Mouse (Mus musculus) cerebellum, postnatal 4 days (tissue): ENCODE measurements around the gene Ric3.
"Not testable (repeated sequence)": the region's sequence is repeated elsewhere in the genome, so short reads cannot be mapped to it uniquely, and the experiment has no call there.

Experiments
- DNase-seq, 2 experiments: peaks; one replicate each; pipeline ENCODE4 v3.0.0; 2022; ENCODE audit warnings: low spot score in 2 of 2, mixed read lengths in 1 of 2

Ric3 gene

DNA sequence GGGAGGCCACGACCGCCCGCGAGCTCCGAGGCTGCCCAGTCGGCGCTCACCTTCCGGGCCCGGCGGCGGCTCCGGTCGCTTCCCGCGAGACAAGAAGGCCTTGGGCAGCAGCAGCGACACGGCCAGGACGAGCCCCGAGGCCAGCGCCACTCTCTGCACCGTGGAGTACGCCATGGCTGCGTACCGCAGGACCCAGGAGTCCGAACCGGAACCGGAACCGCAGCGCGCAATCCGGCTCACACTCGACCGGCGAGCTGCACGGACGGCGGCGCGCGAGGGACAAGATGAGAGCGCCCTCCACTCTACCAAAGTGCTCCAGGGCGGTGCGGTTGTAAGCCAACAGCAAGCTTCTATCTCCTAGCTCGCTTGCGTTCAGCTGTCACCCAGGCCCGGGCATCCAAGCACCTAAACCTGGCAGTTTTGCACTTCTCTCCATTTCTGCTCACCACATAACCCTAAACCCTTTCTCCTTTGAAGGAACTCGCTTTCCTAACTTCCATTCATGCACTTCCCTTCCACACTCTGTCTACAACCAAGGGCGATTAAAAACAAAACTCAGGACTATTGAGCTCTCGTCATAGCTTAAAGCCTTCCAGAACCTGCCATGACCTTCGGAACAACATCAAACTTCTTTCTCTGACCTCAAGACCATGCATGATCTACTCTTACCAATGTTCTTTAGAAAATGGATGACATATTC lies at the start of gene Ric3:
Gene Ric3, minus strand, starts transcription at position 219 of the 700 bp plus-strand sequence.
- DNase-seq, result peak; percentile 78 to 82

DNA sequence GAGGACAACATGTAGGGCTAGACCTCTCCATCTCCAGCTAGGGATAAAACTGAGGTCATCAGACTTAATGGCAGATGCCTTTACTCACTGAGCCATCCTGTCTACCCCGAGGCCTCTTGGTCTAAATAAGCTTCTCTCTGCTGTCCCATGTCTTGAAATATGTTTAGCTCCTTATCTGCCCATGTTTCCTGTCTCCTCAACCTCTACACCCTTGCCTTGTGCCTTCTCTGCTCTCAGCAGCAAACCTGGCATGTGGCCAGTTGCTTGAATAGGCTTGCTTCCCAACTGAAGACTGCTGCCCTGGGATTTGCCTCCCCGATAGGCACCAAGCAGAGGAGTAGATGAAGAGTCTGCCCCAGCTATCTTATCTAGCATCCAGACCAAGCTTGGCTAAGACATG lies 48.4 kb upstream of the Ric3 start:
- DNase-seq, result no peak

DNA sequence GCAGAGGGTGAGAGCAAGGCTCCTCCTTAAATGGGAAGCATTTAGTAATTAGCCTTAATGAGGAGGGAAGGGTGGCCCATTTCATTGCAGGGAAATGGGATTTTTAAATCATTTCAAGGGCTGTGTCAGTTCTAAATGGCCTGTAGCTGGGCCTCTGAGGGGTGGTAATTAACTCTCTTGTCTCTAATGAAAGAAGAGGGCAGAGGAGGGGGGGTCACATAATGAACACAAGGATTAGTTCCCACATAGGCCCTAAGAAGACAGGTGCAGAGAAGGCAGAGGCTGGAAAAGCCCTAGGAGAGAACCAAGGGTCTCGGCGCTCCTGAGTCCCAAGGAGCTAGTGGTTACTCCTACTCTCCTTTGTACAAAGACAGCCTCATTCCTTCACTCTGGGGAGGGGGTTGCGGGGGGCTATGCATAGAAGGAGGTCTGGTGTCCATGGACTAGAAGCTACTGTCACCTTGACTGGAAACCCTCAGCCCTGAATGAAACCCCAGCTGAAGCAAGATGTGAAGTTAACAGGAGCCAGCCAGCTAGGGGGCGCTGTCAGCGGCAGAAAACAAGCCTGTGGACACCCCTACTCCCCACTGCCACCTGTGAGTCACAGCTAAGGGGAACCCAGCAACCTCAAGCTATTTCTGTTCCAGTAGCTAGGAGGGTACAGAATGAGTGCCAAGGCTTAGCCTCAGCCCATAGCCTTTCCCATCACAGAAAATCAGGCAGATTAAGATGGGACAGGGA lies 47.0 kb upstream of the Ric3 start:
- no peak for DNase-seq

DNA sequence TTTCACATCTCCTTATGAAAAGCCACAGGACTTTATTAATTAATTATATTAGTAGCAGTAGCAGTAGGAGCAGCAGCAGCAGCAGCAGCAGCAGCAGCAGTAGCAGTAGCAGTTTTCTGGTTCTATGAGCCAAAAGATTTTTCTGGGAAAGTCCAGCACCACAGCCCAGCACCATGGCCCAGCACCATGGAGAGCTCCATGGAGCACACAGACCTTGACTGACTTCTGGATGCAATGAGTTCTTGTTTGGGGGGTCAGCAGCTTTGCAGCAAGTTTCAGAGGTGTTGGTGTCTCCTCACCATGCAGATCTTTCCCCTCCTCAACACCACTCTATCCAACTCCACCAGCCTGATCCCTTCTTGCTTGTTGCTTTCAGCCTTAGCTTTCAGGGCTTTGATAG lies 46.3 kb upstream of the Ric3 start:
- DNase-seq, result no peak

DNA sequence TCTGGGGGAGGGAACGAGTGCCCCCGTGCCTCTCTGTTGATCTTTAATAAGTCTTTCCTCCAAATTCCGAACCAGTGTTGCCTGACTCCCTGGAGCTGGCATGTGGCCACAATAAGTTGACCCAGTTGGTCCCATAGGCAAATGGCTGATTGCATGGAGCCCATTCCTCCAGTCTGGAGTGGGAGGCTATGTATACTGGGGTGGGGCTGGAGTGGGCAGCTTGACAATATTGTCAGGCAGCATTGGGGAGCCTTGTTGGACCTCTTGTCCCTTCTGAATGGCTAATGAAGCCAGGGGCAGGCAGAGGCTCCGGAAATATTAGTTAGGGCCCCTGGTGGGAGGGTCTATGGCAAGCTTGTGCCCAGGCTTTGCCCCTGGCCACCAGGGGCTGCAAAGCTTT lies 32.8 kb upstream of the Ric3 start:
- no peak for DNase-seq

DNA sequence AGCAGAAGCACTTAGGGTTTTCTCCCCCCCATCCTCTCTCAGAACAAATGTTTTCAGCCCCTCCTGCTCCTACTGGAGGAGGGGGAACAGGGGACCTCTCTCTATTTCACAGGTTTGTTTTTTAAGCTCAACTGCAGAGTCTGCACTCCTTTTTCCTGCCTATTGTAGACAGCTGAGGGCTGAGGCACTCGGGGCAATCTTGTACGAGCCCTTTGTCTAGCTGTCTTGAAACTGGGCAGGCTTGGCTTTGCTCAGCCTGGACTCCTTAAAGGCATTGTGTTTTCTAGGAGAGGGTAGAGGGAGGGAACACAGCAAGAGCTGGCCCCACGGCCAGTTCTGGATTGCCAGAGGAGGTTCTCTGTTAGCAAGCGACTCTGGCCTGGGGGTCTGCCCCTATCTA lies 32.4 kb upstream of the Ric3 start:
- DNase-seq, result not testable (repeated sequence)

DNA sequence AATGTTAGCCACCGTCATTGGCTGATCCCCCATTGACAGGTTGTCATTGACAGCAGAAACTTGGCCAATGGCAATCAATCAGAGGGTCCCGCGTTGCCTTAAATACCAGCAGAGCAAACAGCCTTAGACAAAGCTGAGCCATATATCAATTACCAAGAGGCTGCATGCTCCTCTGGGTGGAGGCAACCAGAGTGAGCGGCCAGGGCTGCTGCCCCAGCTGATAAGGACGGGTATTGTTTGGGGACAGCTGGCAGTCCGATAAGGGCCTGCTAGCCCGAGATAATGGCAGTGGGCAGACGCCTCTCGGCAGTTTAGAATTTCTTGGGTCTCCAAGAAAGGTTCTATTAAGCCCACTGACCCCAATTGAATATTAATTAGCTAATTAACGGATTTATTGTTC lies 31.8 kb upstream of the Ric3 start:
- no peak for DNase-seq

DNA sequence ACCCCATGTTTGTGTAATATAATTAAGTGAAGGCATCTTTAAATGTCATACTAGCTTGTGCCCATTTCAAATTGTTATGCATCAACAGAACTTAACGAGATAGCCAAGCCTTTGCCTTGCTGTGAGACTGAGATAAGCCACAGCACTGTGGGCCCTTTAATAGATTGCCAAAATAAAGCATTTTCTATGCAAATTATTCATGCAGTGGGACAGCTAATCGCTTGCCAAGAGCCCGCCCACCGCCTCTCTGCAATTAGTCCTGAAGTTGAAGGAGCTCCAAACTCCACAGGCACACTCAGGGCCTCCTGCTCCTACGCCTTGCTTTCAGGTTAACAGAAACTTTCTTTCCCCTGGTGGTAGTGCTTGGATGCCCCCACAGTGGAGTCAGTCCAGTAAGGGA lies 27.9 kb upstream of the Ric3 start:
- peak in 1 of 2 experiments; percentile 11 for DNase-seq

DNA sequence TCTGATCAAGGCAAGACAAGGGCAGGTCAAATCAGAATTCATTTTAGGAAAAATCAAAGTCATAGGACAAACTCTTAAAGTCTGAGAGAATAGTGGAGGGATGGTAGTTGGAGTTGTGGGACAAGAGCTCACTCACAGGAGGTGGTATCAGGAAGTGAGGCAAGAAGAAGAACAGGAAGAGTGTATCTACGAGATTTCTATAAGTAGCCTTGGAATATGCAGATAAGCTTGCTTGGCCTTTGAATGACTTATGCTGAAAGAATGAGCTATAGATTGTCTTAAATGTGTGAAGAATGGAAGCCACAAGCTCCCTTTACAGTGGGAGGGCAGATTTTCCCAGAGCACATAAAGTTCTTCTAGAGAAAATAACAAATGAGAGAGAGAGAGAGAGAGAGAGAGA lies 21.8 kb upstream of the Ric3 start:
- DNase-seq, result no peak

DNA sequence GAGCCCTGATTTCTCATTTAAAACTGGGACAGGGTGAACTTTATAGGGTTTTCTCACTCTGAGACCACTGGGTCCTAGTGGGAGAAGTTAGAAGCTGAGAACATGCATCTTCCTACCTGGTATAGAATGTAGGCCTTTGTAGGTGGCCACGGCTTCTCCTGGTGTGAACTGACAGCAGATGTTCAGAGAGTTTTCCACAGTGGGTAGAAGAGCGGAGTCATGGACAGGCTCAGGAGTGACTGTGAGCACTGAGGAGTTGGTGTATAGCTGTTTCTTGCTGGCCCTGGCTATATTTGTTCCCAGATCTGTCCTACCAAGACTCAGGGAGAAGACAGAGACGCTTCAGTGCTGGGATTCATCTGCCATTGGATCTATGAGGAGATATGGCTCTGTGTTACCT lies 18.0 kb upstream of the Ric3 start:
- DNase-seq, result no peak

DNA sequence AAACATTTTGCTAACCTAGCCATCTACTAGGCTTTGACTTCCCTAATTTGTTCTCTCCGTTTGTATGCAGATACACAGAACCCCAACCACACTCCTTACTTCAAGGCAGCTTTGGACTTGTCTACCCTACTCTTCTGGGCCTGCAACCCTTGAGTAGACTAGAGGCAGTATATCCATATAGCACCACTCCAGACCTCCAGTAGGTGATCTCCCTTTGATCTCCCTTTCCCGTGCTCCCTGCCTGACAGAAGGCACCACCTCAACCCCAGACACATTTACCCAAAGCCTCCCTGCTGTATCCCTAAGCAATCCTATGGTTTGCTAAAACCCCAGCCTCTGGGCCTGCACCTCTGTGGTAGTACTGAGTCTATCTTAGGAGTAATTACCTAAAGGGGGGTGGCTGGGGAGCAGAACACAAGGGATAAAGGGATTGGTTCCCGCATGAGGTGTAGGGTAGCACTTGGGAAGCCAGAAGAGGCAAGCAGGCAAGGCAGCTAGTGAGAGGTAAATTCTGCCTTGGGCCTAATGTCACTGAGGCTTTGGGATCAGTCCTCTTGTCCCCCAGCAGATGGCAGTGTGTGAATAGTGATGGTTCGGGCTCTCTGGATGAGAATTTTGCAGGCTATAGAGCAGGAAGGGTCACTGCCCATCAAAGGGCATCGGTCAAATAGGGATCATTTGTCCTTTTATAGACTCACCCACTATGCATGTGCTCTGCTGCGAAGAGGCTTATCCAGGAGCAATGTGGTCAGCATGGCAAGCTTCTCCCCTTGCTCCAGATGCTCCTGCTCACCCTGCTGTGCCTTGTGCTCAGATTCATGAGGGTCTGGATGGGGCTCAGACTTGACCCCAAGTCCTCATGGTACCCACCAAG lies 15.3 kb upstream of the Ric3 start:
- DNase-seq, result peak in 1 of 2 experiments; percentile 56

DNA sequence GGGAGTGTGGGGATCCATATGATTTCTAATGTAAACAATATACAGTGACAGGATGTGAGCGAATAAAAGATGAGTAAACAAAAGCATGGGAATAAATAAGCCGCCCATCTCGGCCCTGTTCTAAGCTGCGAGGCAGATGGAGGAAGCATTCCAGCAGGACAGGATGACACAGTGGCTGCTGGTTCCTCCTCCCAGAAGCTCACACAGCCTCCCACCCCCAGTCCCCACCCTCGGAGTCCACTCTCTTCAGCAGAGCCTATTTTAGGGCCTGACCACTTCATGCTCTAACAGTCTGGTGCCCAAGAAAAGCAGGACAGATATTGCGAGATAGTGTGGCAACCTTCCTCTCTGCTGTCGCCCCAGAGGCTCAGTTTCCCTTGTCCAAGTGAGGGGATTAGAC lies 14.1 kb upstream of the Ric3 start:
- DNase-seq, result no peak

DNA sequence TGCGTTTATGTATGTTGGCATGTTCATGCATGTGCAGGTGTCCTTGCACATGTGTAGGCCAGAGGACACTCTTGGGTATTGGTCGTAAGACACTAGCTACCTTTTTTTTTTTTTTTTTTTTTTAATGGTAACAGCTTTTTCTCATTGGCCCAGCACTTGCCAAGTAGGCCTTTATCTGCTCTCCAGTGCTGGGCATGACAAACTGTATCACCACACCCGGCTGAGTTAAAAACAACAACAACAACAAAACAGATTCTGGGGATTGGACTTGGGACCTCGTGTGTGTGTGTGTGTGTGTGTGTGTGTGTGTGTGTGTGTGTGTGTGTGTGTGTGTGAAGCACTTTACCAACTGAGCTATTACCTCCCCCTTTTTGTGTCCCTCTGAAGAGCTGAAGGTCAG lies 13.5 kb upstream of the Ric3 start:
- DNase-seq, result no peak

DNA sequence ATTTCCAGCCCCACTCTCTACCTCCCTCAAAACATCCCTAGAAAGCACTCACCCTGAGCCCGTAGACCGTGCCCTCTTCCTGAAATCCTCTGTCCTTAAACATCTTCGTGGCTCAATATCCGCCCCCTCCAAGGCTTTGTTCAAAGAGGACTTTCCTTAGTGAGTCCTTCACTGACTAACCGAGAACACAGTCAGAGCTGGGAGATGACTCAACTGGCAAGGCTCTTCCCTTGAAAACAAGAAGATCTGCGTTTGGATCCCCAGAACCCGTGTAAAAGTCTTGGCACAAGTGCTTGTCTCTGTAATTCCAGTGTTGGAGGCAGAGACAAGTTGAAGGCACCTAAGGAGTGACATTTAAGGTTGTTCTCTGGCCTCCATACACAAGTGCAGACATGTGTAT lies 11.2 kb upstream of the Ric3 start:
- DNase-seq, result no peak

DNA sequence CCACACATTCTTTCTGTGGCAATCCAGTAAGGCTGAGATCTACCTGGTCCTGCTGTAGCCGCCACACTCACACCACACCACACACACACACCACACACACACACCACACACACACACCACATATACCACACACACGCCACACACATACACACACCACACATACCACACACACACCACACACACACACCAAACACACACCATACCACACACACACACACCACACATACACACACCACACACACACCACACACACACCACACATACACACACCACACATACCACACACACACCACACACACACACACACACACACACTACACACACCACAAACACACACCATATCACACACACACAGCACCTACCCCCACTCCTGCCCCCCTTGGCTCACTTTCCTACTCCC lies 8.2 kb upstream of the Ric3 start:
- not testable (repeated sequence) for DNase-seq

DNA sequence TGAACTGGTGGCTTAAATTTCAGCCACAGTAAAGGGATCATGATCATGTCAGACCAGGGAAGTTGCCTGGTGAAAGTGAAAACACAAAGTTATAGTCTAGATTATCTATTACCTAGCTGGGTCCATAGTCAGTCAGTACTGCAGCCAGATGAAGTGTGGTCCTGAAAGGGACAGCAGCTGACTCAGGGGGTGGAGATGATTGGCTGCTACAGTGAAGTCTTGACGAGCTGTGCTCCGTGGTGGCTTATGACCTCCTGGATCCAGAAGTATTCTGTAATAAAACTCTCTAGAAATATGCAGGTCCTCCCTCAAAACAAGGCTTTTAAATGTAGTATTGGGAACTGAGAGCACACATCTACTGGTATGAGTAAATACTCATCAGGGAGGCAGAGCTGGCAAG lies 3.8 kb upstream of the Ric3 start:
- DNase-seq, result no peak

DNA sequence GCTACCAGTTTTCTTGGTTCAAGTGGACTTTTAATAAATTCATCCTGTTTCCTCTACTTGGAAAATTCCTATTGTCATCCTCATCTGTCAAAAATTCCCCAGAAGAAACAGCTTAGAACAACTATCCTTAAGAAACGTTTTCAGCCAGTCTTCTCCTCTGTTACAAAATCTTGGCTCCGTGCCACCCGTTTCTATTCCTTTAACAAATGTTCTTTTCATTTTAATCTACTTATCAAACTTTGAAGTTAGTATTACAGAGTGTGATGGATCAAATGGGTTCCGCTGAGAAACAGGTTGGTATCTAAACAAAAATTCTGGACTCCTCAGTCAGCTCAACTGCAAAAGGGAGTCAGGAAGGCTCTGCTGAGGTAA lies 668 bp upstream of the Ric3 start:
- DNase-seq, result no peak

DNA sequence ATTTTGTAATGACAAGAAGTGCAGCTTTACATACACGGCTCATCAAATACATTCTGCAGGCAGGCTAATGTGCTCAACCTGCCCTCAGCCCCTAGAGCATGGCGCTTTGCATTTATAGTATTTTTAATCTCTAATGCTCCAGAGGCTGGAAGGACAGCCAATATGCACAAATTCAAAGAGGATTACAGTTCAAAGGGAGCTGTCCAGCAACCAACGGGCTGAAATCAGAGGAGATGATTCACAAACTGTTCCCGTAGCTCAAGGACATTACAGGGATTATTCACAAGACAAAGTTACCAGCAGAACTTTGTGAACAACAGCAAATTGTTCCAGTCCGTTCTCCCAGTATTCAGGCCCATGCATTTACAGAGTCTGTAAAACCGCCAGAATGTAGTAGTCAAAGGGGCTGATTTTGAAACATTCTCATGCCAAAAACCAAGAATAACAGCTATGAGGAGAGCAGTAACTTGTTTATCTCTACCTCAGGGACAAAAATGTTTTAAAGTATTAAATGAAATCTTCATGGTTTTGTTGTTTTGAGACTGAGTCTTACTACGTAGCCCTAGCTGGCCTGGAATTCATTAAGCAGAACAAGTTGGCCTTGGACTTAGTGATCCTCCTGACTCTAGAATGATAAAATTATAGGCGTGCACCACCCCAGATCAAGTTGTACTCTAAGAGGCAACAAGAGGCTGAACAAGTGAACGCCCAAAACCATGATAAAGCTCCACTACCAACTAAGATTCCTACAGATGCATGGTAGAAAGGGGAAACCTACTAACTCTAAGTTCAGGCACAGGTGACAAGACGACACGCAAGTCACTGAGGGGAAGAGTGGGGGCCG lies 640 bp downstream of the Ric3 start:
- DNase-seq, result no peak

DNA sequence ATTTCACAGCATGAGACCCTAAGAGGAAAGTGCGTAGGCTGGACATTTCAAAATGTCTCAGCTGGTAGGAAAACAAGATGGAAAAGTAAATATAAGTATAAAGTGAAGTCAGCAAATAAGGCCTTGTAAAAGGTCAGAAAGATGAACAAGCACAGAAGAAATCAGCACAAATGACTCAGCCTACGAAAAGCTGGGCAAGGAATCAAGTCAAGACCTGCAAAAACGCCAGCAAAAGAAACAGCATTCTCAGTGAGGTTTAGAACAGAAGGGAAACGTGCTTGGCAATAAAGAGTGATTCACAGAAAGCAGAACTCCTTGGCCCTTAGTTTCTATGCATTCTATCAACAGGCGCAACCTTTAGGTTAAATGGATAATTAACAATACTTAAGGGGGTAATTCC lies 10.8 kb downstream of the Ric3 start:
- DNase-seq, result no peak

DNA sequence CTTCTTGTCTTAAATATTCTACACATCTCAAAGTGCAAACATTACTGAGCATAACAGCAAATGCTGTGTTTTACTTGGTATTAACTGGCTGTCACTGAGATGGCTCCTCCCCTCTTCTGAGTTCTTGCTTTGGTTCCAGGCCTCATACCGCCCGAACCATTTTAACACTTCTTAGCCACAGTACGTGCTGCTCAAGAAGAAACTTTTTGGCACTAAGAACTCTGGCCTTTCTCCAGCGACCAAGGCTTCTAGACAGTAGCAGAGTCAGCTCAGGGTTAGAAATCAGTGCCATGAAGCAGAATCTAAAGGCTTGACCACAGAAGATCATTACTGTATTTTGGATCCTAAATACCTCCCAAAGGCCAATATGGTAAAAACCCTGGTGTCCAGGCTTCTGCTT lies 13.5 kb downstream of the Ric3 start:
- DNase-seq, result no peak

DNA sequence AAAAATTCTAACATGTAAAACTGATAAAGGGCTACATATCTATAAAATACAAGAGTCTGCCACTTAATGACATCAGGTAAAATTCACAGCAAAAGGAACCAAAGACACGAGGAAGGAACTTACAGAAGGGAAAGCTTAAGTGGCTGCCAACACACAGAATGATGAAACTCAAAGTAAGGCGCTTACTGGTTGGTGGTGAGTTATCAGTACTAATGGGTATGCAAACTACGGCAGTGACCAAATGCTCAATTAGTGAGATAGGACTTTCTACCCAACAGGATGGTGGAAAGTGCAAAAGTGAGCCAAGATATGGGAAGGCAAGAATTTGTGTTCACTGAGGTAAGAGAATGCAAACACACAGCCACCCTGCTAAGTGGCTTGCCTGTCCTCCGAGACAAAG lies 23.6 kb downstream of the Ric3 start:
- no peak for DNase-seq

DNA sequence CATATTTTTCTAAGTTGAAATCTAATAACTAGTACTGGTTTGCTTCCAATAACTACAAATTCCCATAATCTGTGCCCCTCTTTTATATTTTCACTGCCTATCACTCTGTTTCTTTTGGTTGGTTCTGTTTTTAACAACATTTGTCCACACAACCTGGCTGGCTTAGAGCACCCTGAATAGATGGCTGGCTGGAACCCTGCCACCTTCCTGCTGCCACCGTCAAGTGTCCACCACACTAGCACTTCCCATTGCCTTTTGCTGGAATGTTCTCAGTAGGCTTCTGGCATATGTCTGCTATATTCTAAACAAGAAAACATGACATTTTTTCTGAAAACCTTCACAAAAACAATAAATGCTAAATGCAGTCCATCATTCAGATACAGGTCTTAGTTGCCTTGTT lies 32.3 kb downstream of the Ric3 start:
- DNase-seq, result no peak
